Mouse (Mus musculus): ENCODE results near the gene Grsf1. TPM values are rescaled to one million over a fixed set of nuclear protein-coding genes. Genes with fewer than 3 reads are reported as not detected.

Grsf1 gene
- polyA plus RNA-seq, 1 experiment from 2014 or later = 62.9 TPM

DNA sequence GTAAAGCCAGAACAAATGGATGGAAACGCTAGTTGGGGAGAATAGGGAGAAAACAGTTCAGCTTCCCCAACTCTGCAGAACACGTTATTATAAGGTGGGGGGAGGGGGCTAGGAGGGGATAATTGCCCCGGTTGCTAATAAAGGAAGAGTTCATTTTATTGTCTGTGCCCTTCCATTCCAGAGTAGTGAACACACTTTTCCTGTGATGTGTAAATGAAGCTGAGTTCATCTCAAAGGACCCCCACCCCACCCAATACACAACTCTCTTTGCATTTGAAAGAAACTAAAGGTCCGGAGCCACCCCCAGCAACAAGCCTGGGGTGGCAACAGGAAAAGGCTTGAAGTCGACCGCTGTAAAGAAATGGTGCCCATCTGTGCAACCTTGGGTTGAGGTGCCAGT is 3.4 kb upstream of the Grsf1 start:
- 10% methylated on average over 6 of the region's 6 CpGs for WGBS
- no peaks in the 10 kb centered on the region for H3K9me3 ChIP-seq (ENCODE audit: control insufficient read depth, low read length)
- H3K4me1 ChIP-seq (replicated peaks; ENCODE audit: control insufficient read depth, insufficient read depth, low read length) = peaks cover 5% of the 10 kb centered on the region
- no peak overlapping the region for H3K9ac ChIP-seq (replicated peaks; ENCODE audit: low read depth, low read length)
- H3K4me3 ChIP-seq (replicated peaks; ENCODE audit: low read length) = no peak overlapping the region
- no peak for ATAC-seq
- H3K27me3 ChIP-seq (replicated peaks; ENCODE audit: control insufficient read depth, insufficient read depth, low read length) = no peaks in the 10 kb centered on the region
- H3K36me3 ChIP-seq (ENCODE audit: control insufficient read depth, insufficient read depth) = no peaks in the 10 kb centered on the region
- H3K4me2 ChIP-seq (ENCODE audit: low read length) = no peak overlapping the region
- H3K27ac ChIP-seq (ENCODE audit: low read length) = no peak overlapping the region

GRCm38 (mm10) chr5:88678929-88679328 is 3.0 kb upstream of the Grsf1 start:
- no peaks in the 10 kb centered on the region for H3K9me3 ChIP-seq (ENCODE audit: control insufficient read depth, low read length)
- H3K27me3 ChIP-seq (replicated peaks; ENCODE audit: control insufficient read depth, insufficient read depth, low read length) = no peaks in the 10 kb centered on the region
- 56% methylated on average over 7 of the region's 7 CpGs for WGBS
- H3K4me3 ChIP-seq (replicated peaks; ENCODE audit: low read length) = no peak overlapping the region
- H3K4me2 ChIP-seq (ENCODE audit: low read length) = no peak overlapping the region
- no peak for ATAC-seq
- H3K4me1 ChIP-seq (replicated peaks; ENCODE audit: control insufficient read depth, insufficient read depth, low read length) = peaks cover 8% of the 10 kb centered on the region
- no peak overlapping the region for H3K9ac ChIP-seq (replicated peaks; ENCODE audit: low read depth, low read length)
- no peaks in the 10 kb centered on the region for H3K36me3 ChIP-seq (ENCODE audit: control insufficient read depth, insufficient read depth)
- no peak overlapping the region for H3K27ac ChIP-seq (ENCODE audit: low read length)

DNA sequence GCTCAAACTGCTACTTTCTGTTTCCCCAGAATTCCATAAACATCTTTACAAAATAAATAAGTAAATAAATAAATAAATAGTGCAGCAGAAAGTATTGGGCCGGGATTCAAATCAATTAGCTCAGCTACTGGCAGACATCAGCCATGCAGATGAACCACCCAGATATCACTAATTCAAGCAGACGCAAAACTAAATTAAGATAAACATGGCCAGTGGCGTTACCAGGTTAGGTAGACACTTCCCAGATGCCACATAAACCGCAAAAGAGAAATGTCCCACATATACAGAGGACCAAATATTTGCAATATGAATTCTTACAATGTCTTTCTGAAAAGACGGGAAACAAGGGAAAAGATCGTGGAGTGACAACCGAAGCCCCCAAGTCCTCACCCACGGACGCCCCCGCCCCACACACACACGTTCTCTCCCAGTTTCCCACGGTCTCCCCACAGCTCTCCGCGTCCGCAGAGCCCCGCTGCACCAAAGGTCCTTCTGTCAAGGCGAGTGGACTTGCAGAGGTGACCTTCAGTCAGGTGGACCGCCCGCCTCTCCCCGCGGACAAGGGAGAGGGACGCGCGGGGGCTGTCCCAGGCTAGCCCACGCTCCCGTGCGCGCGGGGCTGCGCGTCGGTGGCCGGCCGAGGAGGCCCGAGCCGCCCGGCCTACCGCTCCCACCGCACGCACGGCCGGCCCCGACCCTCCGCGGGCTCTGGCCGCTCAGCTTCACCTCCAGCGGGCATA is 1.1 kb downstream of the Grsf1 start:
- ATAC-seq = peak; percentile 45
- H3K4me1 ChIP-seq (replicated peaks; ENCODE audit: control insufficient read depth, insufficient read depth, low read length) = peaks cover 16% of the 10 kb centered on the region
- WGBS = under 1% methylated on average over 46 of the region's 47 CpGs

GRCm38 (mm10) chr5:88663875-88664274 is 12.1 kb downstream of the Grsf1 start:
- Histone ChIP-seq H3K9me3 (ENCODE audit: control insufficient read depth, low read length) (no peaks in the 10 kb centered on the region), H3K36me3 (ENCODE audit: control insufficient read depth, insufficient read depth) (peaks cover 52% of the 10 kb centered on the region), H3K27ac (ENCODE audit: low read length) (no peak overlapping the region), H3K4me3 (replicated peaks; ENCODE audit: low read length) (no peak overlapping the region), H3K4me1 (replicated peaks; ENCODE audit: control insufficient read depth, insufficient read depth, low read length) (no peaks in the 10 kb centered on the region), H3K27me3 (replicated peaks; ENCODE audit: control insufficient read depth, insufficient read depth, low read length) (no peaks in the 10 kb centered on the region), H3K4me2 (ENCODE audit: low read length) (no peak overlapping the region), H3K9ac (replicated peaks; ENCODE audit: low read depth, low read length) (no peak overlapping the region)
- no peak for ATAC-seq
- WGBS = 76% methylated on average over 5 of the region's 5 CpGs

More for the DNA sequence above, 1.1 kb downstream of the Grsf1 start:
- Histone ChIP-seq H3K27ac (ENCODE audit: low read length) (peak overlapping the region; percentile 95), H3K4me3 (replicated peaks; ENCODE audit: low read length) (peak overlapping the region; percentile 99), H3K4me2 (ENCODE audit: low read length) (peak overlapping the region; percentile 81), H3K27me3 (replicated peaks; ENCODE audit: control insufficient read depth, insufficient read depth, low read length) (no peaks in the 10 kb centered on the region), H3K9me3 (ENCODE audit: control insufficient read depth, low read length) (no peaks in the 10 kb centered on the region), H3K36me3 (ENCODE audit: control insufficient read depth, insufficient read depth) (peaks cover 5% of the 10 kb centered on the region; the same call in 1 of the 2 replicates), H3K9ac (replicated peaks; ENCODE audit: low read depth, low read length) (peak overlapping the region; percentile 95)

DNA sequence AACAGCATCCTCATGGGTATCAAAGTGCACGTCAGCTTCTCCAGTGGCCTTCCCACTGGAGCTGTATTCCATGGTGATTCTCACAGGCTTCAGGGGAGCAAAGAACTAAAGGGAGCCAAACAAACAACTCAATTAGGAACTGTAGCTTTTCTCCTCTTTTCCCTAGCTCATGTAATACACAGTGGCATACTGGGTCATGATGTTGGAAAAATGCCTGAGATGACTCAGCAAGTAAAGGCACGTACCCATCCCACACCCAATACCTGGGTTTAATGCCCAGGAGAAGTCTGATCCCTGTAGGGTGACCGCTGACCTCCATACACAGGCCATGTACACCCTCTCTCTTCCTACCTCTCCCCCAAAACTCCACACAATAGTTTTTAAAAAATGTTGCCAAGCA is 12.8 kb downstream of the Grsf1 start:
- Histone ChIP-seq H3K9me3 (ENCODE audit: control insufficient read depth, low read length) (no peaks in the 10 kb centered on the region), H3K27me3 (replicated peaks; ENCODE audit: control insufficient read depth, insufficient read depth, low read length) (no peaks in the 10 kb centered on the region), H3K27ac (ENCODE audit: low read length) (no peak overlapping the region), H3K36me3 (ENCODE audit: control insufficient read depth, insufficient read depth) (peaks cover 54% of the 10 kb centered on the region), H3K4me1 (replicated peaks; ENCODE audit: control insufficient read depth, insufficient read depth, low read length) (no peaks in the 10 kb centered on the region), H3K9ac (replicated peaks; ENCODE audit: low read depth, low read length) (no peak overlapping the region), H3K4me2 (ENCODE audit: low read length) (no peak overlapping the region), H3K4me3 (replicated peaks; ENCODE audit: low read length) (no peak overlapping the region)
- no peak for ATAC-seq
- 93% methylated on average over 3 of the region's 3 CpGs for WGBS

DNA sequence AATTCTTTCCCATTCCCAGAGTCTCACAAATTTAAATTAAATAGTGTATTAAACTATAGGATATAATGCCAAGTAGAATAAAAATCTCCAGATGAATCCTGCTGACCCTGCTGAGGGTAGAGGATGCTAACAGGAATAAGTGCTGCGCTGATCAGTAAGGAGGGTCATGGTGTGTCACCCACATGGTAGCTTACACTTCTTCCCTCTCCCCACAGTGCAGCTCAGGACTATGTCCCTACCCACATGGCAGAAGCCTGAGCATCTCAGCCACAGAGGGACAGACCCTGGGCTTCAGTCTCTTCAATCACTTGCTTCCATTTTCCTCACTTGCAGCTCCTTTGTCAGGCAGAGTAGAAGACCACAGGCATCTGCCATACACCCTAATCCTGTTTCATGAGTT is 18.1 kb downstream of the Grsf1 start:
- Histone ChIP-seq H3K9ac (replicated peaks; ENCODE audit: low read depth, low read length) (no peak overlapping the region), H3K27me3 (replicated peaks; ENCODE audit: control insufficient read depth, insufficient read depth, low read length) (no peaks in the 10 kb centered on the region), H3K4me1 (replicated peaks; ENCODE audit: control insufficient read depth, insufficient read depth, low read length) (no peaks in the 10 kb centered on the region), H3K36me3 (ENCODE audit: control insufficient read depth, insufficient read depth) (peaks cover 27% of the 10 kb centered on the region), H3K4me3 (replicated peaks; ENCODE audit: low read length) (no peak overlapping the region), H3K9me3 (ENCODE audit: control insufficient read depth, low read length) (no peaks in the 10 kb centered on the region), H3K4me2 (ENCODE audit: low read length) (no peak overlapping the region), H3K27ac (ENCODE audit: low read length) (no peak overlapping the region)
- 100% methylated on average over 1 of the region's 1 CpGs for WGBS
- no peak for ATAC-seq

GRCm38 (mm10) chr5:88652589-88652988 is 23.4 kb downstream of the Grsf1 start:
- no peaks in the 10 kb centered on the region for H3K4me1 ChIP-seq (replicated peaks; ENCODE audit: control insufficient read depth, insufficient read depth, low read length)
- ATAC-seq = no peak
- H3K4me2 ChIP-seq (ENCODE audit: low read length) = no peak overlapping the region
- H3K9me3 ChIP-seq (ENCODE audit: control insufficient read depth, low read length) = no peaks in the 10 kb centered on the region
- H3K27ac ChIP-seq (ENCODE audit: low read length) = no peak overlapping the region
- H3K9ac ChIP-seq (replicated peaks; ENCODE audit: low read depth, low read length) = no peak overlapping the region
- H3K36me3 ChIP-seq (ENCODE audit: control insufficient read depth, insufficient read depth) = peaks cover 19% of the 10 kb centered on the region
- H3K27me3 ChIP-seq (replicated peaks; ENCODE audit: control insufficient read depth, insufficient read depth, low read length) = no peaks in the 10 kb centered on the region
- 91% methylated on average over 5 of the region's 5 CpGs for WGBS
- H3K4me3 ChIP-seq (replicated peaks; ENCODE audit: low read length) = no peak overlapping the region

DNA sequence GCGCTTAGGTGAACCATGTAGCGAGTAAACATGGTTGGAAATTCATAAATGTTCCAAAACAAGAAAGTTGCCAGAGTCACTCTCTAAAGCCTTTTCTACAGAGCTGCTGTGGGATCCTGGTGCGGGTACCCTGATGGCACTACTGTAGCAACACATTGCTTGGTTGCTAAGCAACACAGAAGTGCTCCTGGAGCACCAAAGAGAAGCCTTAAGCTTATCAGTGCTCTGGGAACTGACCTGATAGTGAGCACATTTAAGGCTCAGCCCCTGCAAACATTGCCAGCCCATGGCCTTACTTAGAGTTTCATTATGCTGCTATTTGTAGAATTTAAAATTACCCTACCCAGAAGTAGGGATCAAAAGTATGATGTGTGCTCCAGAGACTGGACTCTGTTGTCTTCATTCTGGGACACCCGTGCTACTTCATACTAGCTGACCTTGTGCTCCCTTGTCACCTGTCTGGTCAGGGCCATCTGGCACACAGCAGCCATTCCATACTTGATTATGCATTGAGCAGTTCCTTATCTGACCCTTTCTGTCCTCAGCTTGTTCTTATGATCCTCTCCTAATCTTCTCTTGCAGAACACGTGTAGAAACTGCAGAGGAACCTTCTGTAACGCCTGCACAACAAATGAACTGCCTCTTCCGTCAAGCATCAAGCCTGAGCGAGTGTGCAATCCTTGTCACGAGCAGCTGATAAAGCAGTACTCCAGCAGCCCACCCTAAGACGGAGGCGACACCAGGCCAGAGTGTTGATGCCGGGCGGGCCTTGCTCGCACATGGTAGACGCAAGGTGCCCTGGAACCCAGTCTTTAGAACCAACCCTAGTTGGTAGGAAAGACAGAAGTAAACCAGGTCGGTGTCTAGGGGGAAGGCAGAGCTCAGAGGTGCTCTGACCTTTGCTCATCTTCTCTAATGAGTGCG is 26.5 kb downstream of the Grsf1 start:
- Histone ChIP-seq H3K27ac (ENCODE audit: low read length) (no peak overlapping the region), H3K27me3 (replicated peaks; ENCODE audit: control insufficient read depth, insufficient read depth, low read length) (no peaks in the 10 kb centered on the region), H3K4me1 (replicated peaks; ENCODE audit: control insufficient read depth, insufficient read depth, low read length) (no peaks in the 10 kb centered on the region), H3K4me2 (ENCODE audit: low read length) (no peak overlapping the region), H3K9me3 (ENCODE audit: control insufficient read depth, low read length) (no peaks in the 10 kb centered on the region), H3K4me3 (replicated peaks; ENCODE audit: low read length) (no peak overlapping the region), H3K9ac (replicated peaks; ENCODE audit: low read depth, low read length) (no peak overlapping the region), H3K36me3 (ENCODE audit: control insufficient read depth, insufficient read depth) (peaks cover 33% of the 10 kb centered on the region)
- no peak for ATAC-seq
- WGBS = 93% methylated on average over 17 of the region's 17 CpGs

DNA sequence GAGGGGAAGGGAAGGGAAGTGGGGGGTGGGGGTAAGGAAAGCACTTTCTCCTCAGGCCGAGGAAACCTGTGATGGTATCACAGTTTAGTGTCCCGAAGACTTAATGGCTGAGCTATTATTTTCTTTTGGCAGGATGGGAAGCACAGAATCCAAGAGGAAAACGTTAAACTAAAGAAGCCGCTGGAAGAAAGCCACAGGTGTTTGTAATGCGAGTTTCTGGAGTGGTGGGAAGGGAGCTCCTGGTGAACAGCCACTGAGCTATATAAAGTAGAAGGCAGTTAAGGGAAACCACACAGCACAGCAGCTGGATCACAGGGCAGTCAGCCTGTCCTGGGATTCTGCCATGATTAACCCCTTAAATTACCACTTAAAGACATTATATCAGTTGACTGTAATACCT is 30.6 kb downstream of the Grsf1 start:
- Histone ChIP-seq H3K36me3 (ENCODE audit: control insufficient read depth, insufficient read depth) (peaks cover 43% of the 10 kb centered on the region), H3K9me3 (ENCODE audit: control insufficient read depth, low read length) (no peaks in the 10 kb centered on the region), H3K27ac (ENCODE audit: low read length) (no peak overlapping the region), H3K4me1 (replicated peaks; ENCODE audit: control insufficient read depth, insufficient read depth, low read length) (no peaks in the 10 kb centered on the region), H3K4me2 (ENCODE audit: low read length) (no peak overlapping the region), H3K4me3 (replicated peaks; ENCODE audit: low read length) (no peak overlapping the region), H3K9ac (replicated peaks; ENCODE audit: low read depth, low read length) (no peak overlapping the region), H3K27me3 (replicated peaks; ENCODE audit: control insufficient read depth, insufficient read depth, low read length) (no peaks in the 10 kb centered on the region)
- WGBS = 81% methylated on average over 5 of the region's 5 CpGs
- no peak for ATAC-seq

Measured in forebrain, embryonic 16.5 days (tissue).